Mouse (Mus musculus): ENCODE measurements around the gene Cdh4.

DNA sequence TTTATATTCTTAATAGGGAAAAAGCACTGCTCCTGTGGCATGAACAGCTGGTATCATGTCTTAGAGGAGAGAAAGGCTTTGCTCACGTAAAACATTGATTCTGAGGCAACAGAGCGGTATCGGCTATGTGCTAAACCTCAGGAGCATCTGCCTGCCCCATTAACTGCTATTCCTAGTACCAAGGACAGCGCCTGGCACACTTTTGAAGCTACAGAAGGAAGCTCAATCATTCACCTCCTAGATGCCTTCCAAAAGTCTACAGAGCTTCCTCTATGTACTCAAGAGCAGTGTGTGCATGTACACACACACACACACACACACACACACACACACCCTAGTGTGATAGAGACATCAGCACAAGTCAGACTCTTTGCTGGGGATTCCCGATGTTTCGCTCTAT is 34.4 kb downstream of the Cdh4 start:
- no peak for TF ChIP-seq FLI1 (IDR thresholded peaks at IDR 0.05; ENCODE audit: low read length)
- TF ChIP-seq GATA1 (IDR thresholded peaks at IDR 0.05; ENCODE audit: borderline replicate concordance, low read length): no peak
